Mouse (Mus musculus) heart, embryonic 13.5 days (tissue): ENCODE measurements around the gene Mroh7. TPM values are rescaled to one million over a fixed set of nuclear protein-coding genes. Genes with fewer than 3 reads are reported as not detected.
A peak's percentile ranks its signal among the peaks of the same experiment; 100 is the strongest.

Source experiments
- ATAC-seq: fragments of 200-750 bp; cut with Nextera tagmentation; 2 replicates; pipeline ENCODE4 v1.8.0; 2017; ENCODE audit warnings: moderate TSS enrichment; ENCODE audit not compliant: insufficient number of reproducible peaks, low FRiP score, low TSS enrichment; ENCODE audit errors: extremely low read depth
- H3K27ac ChIP-seq: fragments of 300-500 bp; sonication (generic); replicated peaks from 2 replicates; pipeline ENCODE4 v1.5.1; 2015; ENCODE audit warnings: moderate library complexity, mild to moderate bottlenecking, inconsistent platforms
- H3K27me3 ChIP-seq: fragments of 300-500 bp; sonication (generic); replicated peaks from 2 replicates; pipeline ENCODE4 v1.6.1; 2015; ENCODE audit warnings: mild to moderate bottlenecking, inconsistent platforms
- H3K36me3 ChIP-seq: fragments of 300-500 bp; sonication (generic); 2 replicates; pipeline ENCODE4 v1.6.1; 2015; ENCODE audit warnings: mild to moderate bottlenecking, inconsistent platforms
- H3K4me1 ChIP-seq: fragments of 300-500 bp; sonication (generic); 2 replicates; pipeline ENCODE4 v1.6.1; 2015; ENCODE audit warnings: inconsistent platforms
- H3K4me2 ChIP-seq: fragments of 300-500 bp; sonication (generic); 2 replicates; pipeline ENCODE4 v1.6.1; 2015; ENCODE audit warnings: inconsistent platforms, mild to moderate bottlenecking, moderate library complexity
- H3K4me3 ChIP-seq: fragments of 300-500 bp; sonication (generic); 2 replicates; pipeline ENCODE4 v1.5.1; 2015; ENCODE audit warnings: moderate library complexity, mild to moderate bottlenecking, inconsistent platforms
- H3K9ac ChIP-seq: fragments of 300-500 bp; sonication (generic); 2 replicates; pipeline ENCODE4 v1.6.1; 2015; ENCODE audit warnings: inconsistent platforms, mild to moderate bottlenecking, moderate library complexity
- H3K9me3 ChIP-seq: fragments of 300-500 bp; sonication (generic); 2 replicates; pipeline ENCODE4 v1.6.1; 2016; ENCODE audit warnings: inconsistent platforms
- WGBS: fragments of 180-500 bp; shearing (Covaris S2); methylation state at CpG from one replicate; pipeline ENCODE4 v1.1.7; 2015; ENCODE audit warnings: mixed read lengths; 5-methylcytosine and 5-hydroxymethylcytosine counted together
- polyA plus RNA-seq: library from polyadenylated mRNA; unstranded; fragments of >200 nt; fragmentation: Nextera tagmentation; extraction: Ambion mirVana; gene quantifications from 2 replicates; pipeline ENCODE4 v1.2.1, GENCODE M21; 2015

The Mroh7 gene
- polyA plus RNA-seq, 1 experiment from 2014 or later, result 0.49 TPM

- no peak for ATAC-seq
- H3K36me3 ChIP-seq, result peaks cover 100% of the 10 kb centered on the region
- WGBS, result 76% methylated on average over 5 of the region's 5 CpGs
These were observed 66.7 kb downstream of the Mroh7 start for GRCm38 (mm10) chr4:106663956-106664470.

DNA sequence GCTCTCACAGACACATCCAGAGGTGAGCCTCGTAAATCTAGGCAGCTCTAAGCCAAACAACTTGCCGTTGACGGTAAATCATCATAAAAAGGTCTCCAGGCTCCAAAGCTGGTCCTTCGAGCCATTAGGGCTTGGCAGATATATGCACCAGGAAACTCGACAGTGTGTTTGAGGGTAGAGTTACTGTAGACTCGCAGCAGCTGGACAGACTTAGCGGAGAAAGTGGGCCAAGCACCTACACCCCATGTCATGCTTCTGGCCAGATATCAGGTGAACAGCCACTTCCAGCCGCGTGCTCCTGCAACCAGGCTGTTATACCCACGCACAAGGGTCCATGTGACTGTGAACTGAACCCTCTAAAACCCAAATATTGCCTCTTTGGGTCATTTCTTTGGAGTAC lies 75.0 kb downstream of the Mroh7 start:
- H3K4me1 ChIP-seq, result peaks cover 7% of the 10 kb centered on the region
- H3K9ac ChIP-seq, result no peak overlapping the region
- peaks cover 78% of the 10 kb centered on the region for H3K36me3 ChIP-seq
- H3K27me3 ChIP-seq, result no peaks in the 10 kb centered on the region
- WGBS, result 85% methylated on average over 10 of the region's 10 CpGs
- H3K4me3 ChIP-seq, result no peak overlapping the region
- no peak overlapping the region for H3K4me2 ChIP-seq
- ATAC-seq, result no peak
- no peak overlapping the region for H3K27ac ChIP-seq
- H3K9me3 ChIP-seq, result no peaks in the 10 kb centered on the region

More at GRCm38 (mm10) chr4:106663956-106664470, 66.7 kb downstream of the Mroh7 start:
- H3K4me3 ChIP-seq, result no peak overlapping the region
- H3K4me1 ChIP-seq, result no peaks in the 10 kb centered on the region
- no peak overlapping the region for H3K4me2 ChIP-seq
- H3K9me3 ChIP-seq, result no peaks in the 10 kb centered on the region
- no peaks in the 10 kb centered on the region for H3K27me3 ChIP-seq
- no peak overlapping the region for H3K9ac ChIP-seq
- H3K27ac ChIP-seq, result no peak overlapping the region

DNA sequence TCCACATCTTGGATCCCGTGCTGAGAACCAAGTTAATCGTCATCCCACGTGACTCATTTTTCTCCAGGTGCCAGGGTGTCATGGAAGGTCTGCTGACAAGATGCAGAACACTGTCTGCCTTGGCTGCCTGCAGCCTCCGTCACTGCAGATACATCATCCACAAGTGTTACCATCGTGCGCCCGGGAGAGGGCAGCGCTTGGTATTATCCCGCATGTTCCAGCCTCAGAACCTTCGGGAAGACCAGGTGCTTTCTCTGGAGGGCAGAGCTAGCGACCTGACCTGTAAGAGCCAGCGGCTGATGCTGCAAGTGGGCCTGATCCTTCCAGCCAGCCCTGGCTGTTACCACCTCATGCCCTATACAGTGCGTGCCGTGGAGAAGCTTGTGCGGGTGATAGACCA lies 77.7 kb downstream of the Mroh7 start:
- Histone ChIP-seq H3K4me3 (no peak overlapping the region), H3K9ac (no peak overlapping the region), H3K36me3 (peaks cover 52% of the 10 kb centered on the region), H3K27ac (no peak overlapping the region), H3K9me3 (no peaks in the 10 kb centered on the region), H3K4me2 (no peak overlapping the region), H3K27me3 (peaks cover 20% of the 10 kb centered on the region), H3K4me1 (peaks cover 7% of the 10 kb centered on the region)
- no peak for ATAC-seq
- 84% methylated on average over 15 of the region's 15 CpGs for WGBS

GRCm38 (mm10) chr4:106652546-106652945 lies 78.2 kb downstream of the Mroh7 start:
- 90% methylated on average over 3 of the region's 3 CpGs for WGBS
- no peak overlapping the region for H3K4me2 ChIP-seq
- no peak overlapping the region for H3K9ac ChIP-seq
- no peak overlapping the region for H3K27ac ChIP-seq
- no peak overlapping the region for H3K4me3 ChIP-seq
- peaks cover 7% of the 10 kb centered on the region for H3K4me1 ChIP-seq
- peaks cover 47% of the 10 kb centered on the region for H3K36me3 ChIP-seq
- no peaks in the 10 kb centered on the region for H3K9me3 ChIP-seq
- H3K27me3 ChIP-seq, result peaks cover 26% of the 10 kb centered on the region
- ATAC-seq, result no peak

DNA sequence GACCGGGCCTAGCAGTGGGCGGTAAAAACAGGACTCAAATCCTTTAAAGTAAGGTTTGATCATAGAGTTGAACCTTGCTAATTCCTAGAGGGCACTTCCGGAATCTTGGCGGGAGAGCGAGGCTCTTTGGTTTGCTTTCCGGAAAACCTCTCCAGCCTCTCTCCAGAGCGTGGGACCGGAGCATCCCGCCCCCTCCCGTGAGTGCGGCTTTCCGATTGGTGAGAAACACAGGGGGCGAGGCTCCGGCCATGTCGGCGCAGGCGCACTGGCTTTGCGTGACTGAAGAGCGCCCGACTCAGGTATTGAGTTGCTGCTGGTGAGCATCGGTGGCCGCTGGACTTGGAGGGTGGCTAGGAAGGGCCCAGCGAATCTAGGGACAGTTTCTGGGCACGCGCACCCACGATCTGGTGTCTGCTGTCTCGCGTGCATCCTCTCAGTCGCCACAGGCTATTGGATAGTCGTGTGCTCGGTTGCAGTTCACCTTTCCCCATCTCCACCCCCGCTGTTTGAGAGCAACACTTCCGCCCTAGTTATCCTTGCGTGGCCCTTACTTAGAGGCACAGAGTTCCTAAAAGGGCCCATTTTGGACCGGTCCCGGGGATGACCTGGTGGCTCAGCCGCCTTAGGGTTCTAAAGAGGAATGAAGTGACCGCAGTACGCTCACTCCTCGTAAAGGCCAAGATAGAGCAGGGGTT lies 79.7 kb downstream of the Mroh7 start, which contains the start of gene Pars2:
TSS of gene Pars2 (plus strand) at position 237 of the 695 bp plus-strand sequence.
- Histone ChIP-seq H3K4me1 (peaks cover 7% of the 10 kb centered on the region), H3K27ac (peak within 1 kb of the TSS; percentile 41; the same call in 1 of the 2 replicates), H3K4me3 (peak within 1 kb of the TSS; percentile 82), H3K36me3 (peaks cover 32% of the 10 kb centered on the region), H3K9ac (peak within 1 kb of the TSS; percentile 88), H3K4me2 (peak within 1 kb of the TSS; percentile 88), H3K27me3 (peaks cover 37% of the 10 kb centered on the region), H3K9me3 (no peaks in the 10 kb centered on the region)
- peak; percentile 91 for ATAC-seq
- 3% methylated on average over 40 of the region's 40 CpGs for WGBS

- no peak overlapping the region for H3K4me2 ChIP-seq
- no peak overlapping the region for H3K27ac ChIP-seq
- H3K4me1 ChIP-seq, result peaks cover 18% of the 10 kb centered on the region
- no peak overlapping the region for H3K9ac ChIP-seq
- ATAC-seq, result no peak
- 82% methylated on average over 6 of the region's 6 CpGs for WGBS
- H3K4me3 ChIP-seq, result no peak overlapping the region
- H3K36me3 ChIP-seq, result no peaks in the 10 kb centered on the region
- no peaks in the 10 kb centered on the region for H3K9me3 ChIP-seq
- peaks cover 40% of the 10 kb centered on the region for H3K27me3 ChIP-seq
These were observed 83.6 kb downstream of the Mroh7 start for GRCm38 (mm10) chr4:106647137-106647536.

GRCm38 (mm10) chr4:106645797-106646196 lies 84.9 kb downstream of the Mroh7 start:
- H3K9ac ChIP-seq, result no peak overlapping the region
- no peak overlapping the region for H3K4me3 ChIP-seq
- H3K9me3 ChIP-seq, result no peaks in the 10 kb centered on the region
- H3K27me3 ChIP-seq, result peaks cover 40% of the 10 kb centered on the region
- peaks cover 11% of the 10 kb centered on the region for H3K4me1 ChIP-seq
- ATAC-seq, result no peak
- no peaks in the 10 kb centered on the region for H3K36me3 ChIP-seq
- H3K4me2 ChIP-seq, result no peak overlapping the region
- H3K27ac ChIP-seq, result no peak overlapping the region
- WGBS, result 64% methylated on average over 5 of the region's 5 CpGs

DNA sequence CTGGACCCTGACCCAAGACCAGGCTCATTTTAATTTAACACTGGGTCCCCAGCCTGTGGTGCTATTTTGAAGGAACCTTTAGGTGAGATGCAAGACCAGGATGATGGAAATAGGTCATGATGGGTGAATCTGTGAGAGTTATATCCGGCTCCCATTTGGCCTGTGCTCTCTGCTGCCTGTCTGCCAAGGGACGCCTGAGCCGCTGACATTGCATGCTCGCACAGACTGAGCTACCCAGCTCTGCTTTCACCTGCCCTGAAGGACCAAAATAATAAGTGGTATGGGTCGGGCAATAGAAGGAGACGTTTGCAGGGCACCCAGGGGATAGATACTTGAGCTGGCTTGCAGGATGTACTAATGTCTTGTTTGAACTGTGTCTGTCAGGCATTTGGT lies 86.5 kb downstream of the Mroh7 start:
- Histone ChIP-seq H3K4me1 (peaks cover 11% of the 10 kb centered on the region), H3K9ac (no peak overlapping the region), H3K9me3 (no peaks in the 10 kb centered on the region), H3K27me3 (peaks cover 31% of the 10 kb centered on the region), H3K36me3 (no peaks in the 10 kb centered on the region), H3K27ac (no peak overlapping the region), H3K4me2 (no peak overlapping the region), H3K4me3 (no peak overlapping the region)
- 52% methylated on average over 6 of the region's 6 CpGs for WGBS
- ATAC-seq, result no peak

DNA sequence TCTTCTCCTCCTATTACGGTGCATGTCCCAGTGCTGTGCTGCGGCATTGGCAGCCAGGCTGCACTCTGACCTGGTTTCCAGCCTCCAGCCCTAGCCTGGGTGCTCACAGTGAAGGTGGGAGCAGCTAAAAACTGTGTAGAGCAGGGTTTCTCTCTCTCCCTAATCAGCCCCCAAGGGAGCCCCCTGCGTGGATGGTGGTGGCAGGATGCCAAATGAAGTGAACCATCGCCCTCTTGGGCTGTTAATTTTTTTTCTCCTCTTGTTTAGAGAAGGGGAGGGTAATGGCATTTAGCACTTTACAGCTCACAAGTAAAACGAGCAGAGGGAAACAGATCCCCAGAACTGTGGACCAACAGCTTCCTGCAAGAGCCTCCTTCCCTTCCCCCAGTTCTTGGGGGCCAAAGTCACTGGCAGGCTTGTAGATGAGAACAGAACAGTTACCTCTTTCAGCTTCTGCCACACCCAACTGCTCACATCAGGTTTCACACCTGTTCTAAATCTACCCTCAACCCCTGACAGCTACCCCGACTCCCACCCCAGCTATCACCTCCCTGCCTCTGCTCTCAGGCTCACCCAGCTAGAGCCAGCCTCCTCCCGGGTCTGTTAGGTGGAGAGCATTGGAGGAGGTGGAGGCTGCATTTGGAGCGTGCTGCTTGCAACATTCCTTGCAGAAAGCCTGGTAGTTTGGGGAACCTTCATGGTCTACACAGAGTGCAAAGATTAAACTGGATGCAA lies 87.1 kb downstream of the Mroh7 start:
- H3K27ac ChIP-seq, result peak overlapping the region; percentile 9; the same call in 1 of the 2 replicates
- no peaks in the 10 kb centered on the region for H3K9me3 ChIP-seq
- no peaks in the 10 kb centered on the region for H3K36me3 ChIP-seq
- H3K27me3 ChIP-seq, result peaks cover 29% of the 10 kb centered on the region
- 0 out of 2 replicates have a peak overlapping the region, but pooled peaks have one; percentile 5 for H3K4me2 ChIP-seq
- H3K9ac ChIP-seq, result 0 out of 2 replicates have a peak overlapping the region, but pooled peaks have one; percentile 34
- H3K4me3 ChIP-seq, result no peak overlapping the region
- H3K4me1 ChIP-seq, result peaks cover 11% of the 10 kb centered on the region
- 11% methylated on average over 8 of the region's 8 CpGs for WGBS
- ATAC-seq, result no peak

GRCm38 (mm10) chr4:106634086-106634479 lies 96.6 kb downstream of the Mroh7 start:
- Histone ChIP-seq H3K36me3 (no peaks in the 10 kb centered on the region), H3K4me2 (0 out of 2 replicates have a peak overlapping the region, but pooled peaks have one; percentile 4), H3K9ac (no peak overlapping the region), H3K4me3 (no peak overlapping the region), H3K27me3 (peaks cover 66% of the 10 kb centered on the region), H3K9me3 (no peaks in the 10 kb centered on the region), H3K4me1 (peaks cover 10% of the 10 kb centered on the region), H3K27ac (peak overlapping the region; percentile 74)
- no peak for ATAC-seq
- WGBS, result 38% methylated on average over 9 of the region's 9 CpGs

DNA sequence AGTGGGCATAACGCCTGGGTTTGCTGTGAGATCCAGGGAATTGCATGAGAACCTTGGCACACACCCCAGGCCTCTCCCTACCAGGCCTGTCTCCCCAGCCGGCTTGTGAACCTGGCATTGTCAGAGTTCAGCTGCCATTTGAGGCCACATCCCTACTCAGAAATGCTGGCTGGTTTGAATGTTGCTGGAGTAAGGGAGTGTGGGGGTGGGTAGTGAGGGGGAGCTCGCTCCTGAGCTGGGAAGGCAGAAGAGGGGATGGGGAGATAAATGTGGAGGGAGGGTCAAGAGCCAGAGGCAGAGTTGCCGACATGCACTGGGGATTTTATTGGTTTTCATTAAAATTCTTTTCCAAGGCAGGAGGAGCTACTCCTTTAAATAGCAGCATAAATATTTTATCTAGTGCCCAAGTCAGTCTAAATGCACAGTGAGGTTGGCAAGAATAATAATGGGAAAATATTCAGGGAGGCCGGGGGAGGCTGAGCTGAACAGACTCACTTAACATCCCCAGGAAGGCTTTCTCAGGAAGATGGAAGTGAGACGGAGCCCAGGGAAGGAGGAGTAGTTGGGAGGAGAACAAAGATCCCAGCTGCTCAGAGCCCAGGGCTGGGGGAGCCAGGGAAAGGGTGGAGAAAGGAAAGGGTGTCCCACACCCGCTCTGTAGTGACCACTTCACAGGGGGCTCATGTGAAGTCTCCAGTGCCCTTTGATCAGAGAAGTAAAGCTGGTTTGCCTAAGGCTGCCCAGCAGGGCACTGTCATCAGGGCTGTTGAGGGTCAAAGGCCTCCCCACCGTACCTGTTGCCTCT lies 97.2 kb downstream of the Mroh7 start:
- Histone ChIP-seq H3K9ac (no peak overlapping the region), H3K4me3 (no peak overlapping the region)

More for the DNA sequence above, 97.2 kb downstream of the Mroh7 start:
- H3K4me2 ChIP-seq, result 0 out of 2 replicates have a peak overlapping the region, but pooled peaks have one; percentile 4
- H3K4me1 ChIP-seq, result peaks cover 10% of the 10 kb centered on the region
- 26% methylated on average over 8 of the region's 8 CpGs for WGBS
- H3K9me3 ChIP-seq, result no peaks in the 10 kb centered on the region
- H3K36me3 ChIP-seq, result no peaks in the 10 kb centered on the region
- peak overlapping the region; percentile 74 for H3K27ac ChIP-seq
- peaks cover 70% of the 10 kb centered on the region for H3K27me3 ChIP-seq
- no peak for ATAC-seq
